Mouse (Mus musculus) lung, embryonic 16.5 days (tissue): Measurements from ENCODE around the gene Bpifc. TPM values are rescaled to one million over a fixed set of nuclear protein-coding genes. Genes with fewer than 3 reads are reported as not detected.
"Not testable (repeated sequence)": the region's sequence is repeated elsewhere in the genome, so short reads cannot be mapped to it uniquely, and the experiment has no call there.

Source experiments
- ATAC-seq: fragments of 200-750 bp; cut with Nextera tagmentation; 2 replicates; pipeline ENCODE4 v1.8.0; 2017; ENCODE audit warnings: low read depth, mild to moderate bottlenecking, moderate library complexity
- H3K27ac ChIP-seq: fragments of 300-500 bp; sonication (generic); 2 replicates; pipeline ENCODE4 v1.5.1; 2014; ENCODE audit warnings: mild to moderate bottlenecking, control low read depth, low read length
- H3K27me3 ChIP-seq: fragments of 300-500 bp; sonication (generic); 2 replicates; pipeline ENCODE4 v1.6.1; 2014; ENCODE audit warnings: low read depth, low read length, mixed read lengths; ENCODE audit not compliant: control insufficient read depth, insufficient read depth
- H3K36me3 ChIP-seq: fragments of 300-500 bp; sonication (generic); 2 replicates; pipeline ENCODE4 v1.6.1; 2014; ENCODE audit warnings: low read length; ENCODE audit not compliant: control insufficient read depth, insufficient read depth
- H3K4me1 ChIP-seq: fragments of 300-500 bp; sonication (generic); replicated peaks from 2 replicates; pipeline ENCODE4 v1.6.1; 2014; ENCODE audit warnings: low read length, mixed read lengths; ENCODE audit not compliant: control insufficient read depth, insufficient read depth
- H3K4me2 ChIP-seq: fragments of 300-500 bp; sonication (generic); 2 replicates; pipeline ENCODE4 v1.6.1; 2014; ENCODE audit warnings: low read depth, low read length, control low read depth
- H3K4me3 ChIP-seq: fragments of 300-500 bp; sonication (generic); 2 replicates; pipeline ENCODE4 v1.5.1; 2014; ENCODE audit warnings: mild to moderate bottlenecking, low read length, control low read depth
- H3K9ac ChIP-seq: fragments of 300-500 bp; sonication (generic); 2 replicates; pipeline ENCODE4 v1.6.1; 2014; ENCODE audit warnings: low read length, control low read depth
- H3K9me3 ChIP-seq: fragments of 300-500 bp; sonication (generic); 2 replicates; pipeline ENCODE4 v1.6.1; 2016; ENCODE audit warnings: low read length; ENCODE audit not compliant: control insufficient read depth
- WGBS: fragments of 180-500 bp; shearing (Covaris S2); extraction: QIAGEN DNeasy Blood & Tissue Kit; methylation state at CpG from one replicate; pipeline ENCODE4 v1.1.7; 2014; 5-methylcytosine and 5-hydroxymethylcytosine counted together
- polyA plus RNA-seq: library from polyadenylated mRNA; unstranded; fragments of >200 nt; fragmentation: Nextera tagmentation; extraction: Ambion mirVana; gene quantifications from 2 replicates; pipeline ENCODE4 v1.2.1, GENCODE M21; 2015

The Bpifc gene
- polyA plus RNA-seq, 1 experiment from 2014 or later, result 0.13 TPM

- Histone ChIP-seq H3K27me3 (no peaks in the 10 kb centered on the region), H3K4me3 (no peak overlapping the region), H3K4me1 (no peaks in the 10 kb centered on the region), H3K36me3 (peaks cover 11% of the 10 kb centered on the region), H3K9me3 (no peaks in the 10 kb centered on the region), H3K4me2 (no peak overlapping the region), H3K9ac (no peak overlapping the region), H3K27ac (no peak overlapping the region)
- WGBS, result 85% methylated on average over 8 of the region's 8 CpGs
- no peak for ATAC-seq
Measured at GRCm38 (mm10) chr10:86044066-86044465, 32.4 kb upstream of the Bpifc start.

GRCm38 (mm10) chr10:86043651-86044050 lies 32.0 kb upstream of the Bpifc start:
- Histone ChIP-seq H3K27me3 (no peaks in the 10 kb centered on the region), H3K4me2 (no peak overlapping the region), H3K9ac (no peak overlapping the region), H3K36me3 (peaks cover 9% of the 10 kb centered on the region), H3K27ac (no peak overlapping the region), H3K4me3 (no peak overlapping the region), H3K4me1 (no peaks in the 10 kb centered on the region), H3K9me3 (no peaks in the 10 kb centered on the region)
- 81% methylated on average over 4 of the region's 4 CpGs for WGBS
- ATAC-seq, result no peak

- Histone ChIP-seq H3K36me3 (peaks cover 8% of the 10 kb centered on the region), H3K4me1 (no peaks in the 10 kb centered on the region; the same call in 1 of the 2 replicates), H3K27ac (no peak overlapping the region), H3K27me3 (no peaks in the 10 kb centered on the region), H3K4me2 (no peak overlapping the region), H3K4me3 (no peak overlapping the region), H3K9ac (no peak overlapping the region), H3K9me3 (no peaks in the 10 kb centered on the region)
- WGBS, result 47% methylated on average over 2 of the region's 2 CpGs
- ATAC-seq, result no peak
Measured at GRCm38 (mm10) chr10:86034007-86034728, 22.5 kb upstream of the Bpifc start.

- H3K27ac ChIP-seq, result no peak overlapping the region
- H3K4me1 ChIP-seq, result no peaks in the 10 kb centered on the region; the same call in 1 of the 2 replicates
- no peaks in the 10 kb centered on the region for H3K9me3 ChIP-seq
- no peaks in the 10 kb centered on the region for H3K27me3 ChIP-seq
- no peak for ATAC-seq
- H3K36me3 ChIP-seq, result peaks cover 8% of the 10 kb centered on the region
- 87% methylated on average over 3 of the region's 3 CpGs for WGBS
- no peak overlapping the region for H3K4me3 ChIP-seq
- no peak overlapping the region for H3K4me2 ChIP-seq
- H3K9ac ChIP-seq, result no peak overlapping the region
Measured at GRCm38 (mm10) chr10:86032517-86032916, 20.8 kb upstream of the Bpifc start.

GRCm38 (mm10) chr10:86030743-86031142 lies 19.0 kb upstream of the Bpifc start:
- ATAC-seq, result no peak
- H3K27me3 ChIP-seq, result no peaks in the 10 kb centered on the region
- H3K9ac ChIP-seq, result no peak overlapping the region
- H3K4me2 ChIP-seq, result no peak overlapping the region
- H3K4me1 ChIP-seq, result no peaks in the 10 kb centered on the region; the same call in 1 of the 2 replicates
- 86% methylated on average over 7 of the region's 7 CpGs for WGBS
- no peaks in the 10 kb centered on the region for H3K9me3 ChIP-seq
- H3K36me3 ChIP-seq, result peaks cover 8% of the 10 kb centered on the region
- H3K27ac ChIP-seq, result no peak overlapping the region
- no peak overlapping the region for H3K4me3 ChIP-seq

GRCm38 (mm10) chr10:86026807-86027206 lies 15.1 kb upstream of the Bpifc start:
- not testable (repeated sequence) for H3K4me1 ChIP-seq, H3K27ac ChIP-seq, H3K27me3 ChIP-seq, H3K4me2 ChIP-seq, H3K9me3 ChIP-seq, H3K4me3 ChIP-seq, ATAC-seq, H3K9ac ChIP-seq, H3K36me3 ChIP-seq
- 88% methylated on average over 1 of the region's 1 CpGs for WGBS

GRCm38 (mm10) chr10:86026354-86026753 lies 14.7 kb upstream of the Bpifc start:
- Histone ChIP-seq H3K9me3 (no peaks in the 10 kb centered on the region), H3K27me3 (no peaks in the 10 kb centered on the region), H3K4me3 (no peak overlapping the region), H3K27ac (no peak overlapping the region), H3K36me3 (peaks cover 7% of the 10 kb centered on the region), H3K4me2 (no peak overlapping the region), H3K4me1 (peaks cover 2% of the 10 kb centered on the region; the same call in 1 of the 2 replicates), H3K9ac (no peak overlapping the region)
- WGBS, result 93% methylated on average over 3 of the region's 3 CpGs
- no peak for ATAC-seq

GRCm38 (mm10) chr10:86025906-86026305 lies 14.2 kb upstream of the Bpifc start:
- WGBS, result 85% methylated on average over 2 of the region's 2 CpGs
- Histone ChIP-seq H3K27me3 (no peaks in the 10 kb centered on the region), H3K4me1 (peaks cover 2% of the 10 kb centered on the region; the same call in 1 of the 2 replicates), H3K4me3 (no peak overlapping the region), H3K9ac (no peak overlapping the region), H3K9me3 (no peaks in the 10 kb centered on the region), H3K27ac (no peak overlapping the region), H3K36me3 (peaks cover 2% of the 10 kb centered on the region), H3K4me2 (no peak overlapping the region)
- no peak for ATAC-seq

GRCm38 (mm10) chr10:86023149-86023548 lies 11.5 kb upstream of the Bpifc start:
- H3K36me3 ChIP-seq, result no peaks in the 10 kb centered on the region
- H3K27ac ChIP-seq, result no peak overlapping the region
- peaks cover 2% of the 10 kb centered on the region; the same call in 1 of the 2 replicates for H3K4me1 ChIP-seq
- H3K9me3 ChIP-seq, result no peaks in the 10 kb centered on the region
- H3K4me2 ChIP-seq, result no peak overlapping the region
- H3K4me3 ChIP-seq, result peak overlapping the region; percentile 78
- no peak overlapping the region for H3K9ac ChIP-seq
- H3K27me3 ChIP-seq, result no peaks in the 10 kb centered on the region
- no peak for ATAC-seq
